Mouse (Mus musculus) thymus, adult 2 months (tissue): ENCODE measurements around the gene Plk3. TPM values are rescaled to one million over a fixed set of nuclear protein-coding genes. Genes with fewer than 3 reads are reported as not detected.

ENCODE experiments used
- DNase-seq: peaks from one replicate; pipeline ENCODE4 v3.0.0; 2021
- H3K27ac ChIP-seq: fragments of 200-500 bp; 2 replicates; pipeline ENCODE4 v1.5.1; 2012; ENCODE audit warnings: low read length, control low read depth; ENCODE audit not compliant: control insufficient read depth, insufficient read depth
- H3K27me3 ChIP-seq: fragments of 200-500 bp; 2 replicates; pipeline ENCODE4 v1.6.1; 2012; ENCODE audit warnings: mild to moderate bottlenecking, low read length, moderate library complexity, mixed read lengths; ENCODE audit not compliant: control insufficient read depth, insufficient read depth
- H3K36me3 ChIP-seq: fragments of 200-500 bp; 2 replicates; pipeline ENCODE4 v1.6.1; 2012; ENCODE audit warnings: mild to moderate bottlenecking, low read length, moderate library complexity; ENCODE audit not compliant: control insufficient read depth, insufficient read depth
- H3K4me1 ChIP-seq: fragments of 200-500 bp; replicated peaks from 2 replicates; pipeline ENCODE4 v1.6.1; 2012; ENCODE audit warnings: low read length; ENCODE audit not compliant: control insufficient read depth, insufficient read depth
- H3K4me3 ChIP-seq: fragments of 200-500 bp; 2 replicates; pipeline ENCODE4 v1.5.1; 2012; ENCODE audit warnings: mild to moderate bottlenecking, low read length, control low read depth, moderate library complexity; ENCODE audit not compliant: control insufficient read depth, insufficient read depth
- CTCF ChIP-seq: fragments of 200-500 bp; IDR thresholded peaks from 2 replicates; pipeline ENCODE4 v1.5.1; 2012; ENCODE audit warnings: mild to moderate bottlenecking, control low read depth, low read length, moderate library complexity, borderline replicate concordance; ENCODE audit not compliant: control insufficient read depth, poor library complexity, insufficient read depth; ENCODE audit errors: extremely low read depth
- POLR2A ChIP-seq: fragments of 200-500 bp; IDR thresholded peaks from 2 replicates; pipeline ENCODE4 v1.6.1; 2012; ENCODE audit warnings: mild to moderate bottlenecking, low read length, control low read depth, moderate library complexity; ENCODE audit not compliant: control insufficient read depth, poor library complexity, insufficient read depth; ENCODE audit errors: extremely low read depth
- WGBS: fragments of 180-500 bp; shearing (Covaris S2); methylation state at CpG from one replicate; pipeline ENCODE4 v1.1.7; 2018; 5-methylcytosine and 5-hydroxymethylcytosine counted together
- polyA plus RNA-seq: library from polyadenylated mRNA; depleted of rRNA; stranded (reverse); fragments of >200 nt; gene quantifications from 2 replicates; pipeline ENCODE4 v1.2.3, GENCODE M21; 2012

Gene Plk3
- polyA plus RNA-seq, 1 experiment = 21.4 TPM

DNA sequence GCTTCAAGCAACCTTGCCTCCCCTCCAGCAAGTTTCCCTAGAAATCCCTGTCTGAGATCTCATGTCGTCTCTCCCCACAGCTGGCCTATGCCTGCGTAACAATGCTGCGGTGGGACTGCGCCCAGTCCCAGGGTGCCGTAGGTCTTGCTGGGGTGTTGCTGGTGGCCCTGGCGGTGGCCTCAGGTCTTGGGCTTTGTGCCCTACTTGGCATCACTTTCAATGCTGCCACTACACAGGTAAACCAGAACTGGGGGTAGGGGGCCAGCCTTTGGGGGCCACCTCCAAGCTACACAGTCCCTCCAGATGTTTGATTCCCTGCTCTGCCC, 25.3 kb downstream of the Plk3 start:
- no peaks in the 10 kb centered on the region for H3K36me3 ChIP-seq

DNA sequence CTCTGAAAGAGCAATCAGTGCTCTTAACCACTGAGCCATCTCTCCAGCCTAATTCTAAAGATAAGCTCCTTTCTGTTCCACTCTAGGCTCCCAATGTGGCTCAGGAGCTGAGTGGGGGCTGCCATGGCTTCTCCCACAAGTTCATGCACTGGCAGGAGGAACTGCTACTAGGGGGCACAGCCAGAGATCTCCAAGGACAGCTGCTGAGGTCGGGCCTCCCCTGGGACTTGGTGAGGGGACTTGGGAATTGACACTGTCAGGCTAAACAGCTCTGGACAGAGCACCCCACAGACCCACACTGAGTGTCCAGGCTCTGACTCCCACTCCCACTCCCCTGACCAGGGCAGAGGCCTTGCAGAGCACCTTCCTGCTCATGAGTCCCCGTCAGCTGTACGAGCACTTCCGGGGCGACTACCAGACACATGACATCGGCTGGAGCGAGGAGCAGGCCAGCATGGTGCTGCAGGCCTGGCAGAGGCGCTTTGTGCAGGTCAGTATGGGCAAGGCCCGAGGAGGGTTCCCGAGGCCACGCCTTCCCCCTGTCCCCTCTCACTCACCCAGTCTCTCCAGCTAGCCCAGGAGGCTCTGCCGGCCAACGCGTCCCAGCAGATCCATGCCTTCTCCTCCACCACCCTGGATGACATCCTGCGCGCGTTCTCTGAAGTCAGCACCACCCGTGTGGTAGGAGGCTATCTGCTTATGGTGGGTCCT, 25.8 kb downstream of the Plk3 start:
- WGBS = 95% methylated on average over 18 of the region's 18 CpGs
- peaks cover 5% of the 10 kb centered on the region; the same call in 1 of the 2 replicates for H3K4me1 ChIP-seq
- no peaks in the 10 kb centered on the region for H3K27me3 ChIP-seq
- no peak overlapping the region for H3K4me3 ChIP-seq
- H3K36me3 ChIP-seq = no peaks in the 10 kb centered on the region
- DNase-seq = no peak
- H3K27ac ChIP-seq = no peak overlapping the region
- no peak for TF ChIP-seq POLR2A
- no peak for TF ChIP-seq CTCF

More for the DNA sequence above, 25.3 kb downstream of the Plk3 start:
- 96% methylated on average over 6 of the region's 6 CpGs for WGBS
- DNase-seq = no peak
- Histone ChIP-seq H3K27ac (no peak overlapping the region), H3K4me1 (peaks cover 5% of the 10 kb centered on the region; the same call in 1 of the 2 replicates), H3K4me3 (no peak overlapping the region), H3K27me3 (no peaks in the 10 kb centered on the region)
- TF ChIP-seq CTCF (no peak), POLR2A (no peak)

DNA sequence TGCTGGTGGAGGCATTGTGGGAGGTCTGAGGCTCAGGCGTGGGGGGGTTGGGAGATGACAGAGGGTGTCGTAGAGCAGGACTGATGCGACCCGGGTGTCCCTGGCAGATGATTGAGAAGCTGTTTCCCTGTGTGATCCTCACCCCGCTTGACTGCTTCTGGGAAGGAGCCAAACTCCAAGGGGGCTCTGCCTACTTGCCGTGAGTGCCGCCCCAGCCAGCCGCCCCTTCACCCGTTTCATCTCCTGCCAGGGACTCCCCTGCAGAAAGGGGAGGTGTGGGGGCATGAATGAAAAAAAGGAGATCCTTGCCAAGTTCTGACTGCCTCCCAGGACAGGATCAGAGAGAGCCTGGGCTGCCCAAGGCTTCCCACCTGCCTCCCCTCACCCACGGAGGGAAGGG, 28.6 kb downstream of the Plk3 start:
- WGBS = 78% methylated on average over 10 of the region's 10 CpGs
- H3K27ac ChIP-seq = no peak overlapping the region

DNA sequence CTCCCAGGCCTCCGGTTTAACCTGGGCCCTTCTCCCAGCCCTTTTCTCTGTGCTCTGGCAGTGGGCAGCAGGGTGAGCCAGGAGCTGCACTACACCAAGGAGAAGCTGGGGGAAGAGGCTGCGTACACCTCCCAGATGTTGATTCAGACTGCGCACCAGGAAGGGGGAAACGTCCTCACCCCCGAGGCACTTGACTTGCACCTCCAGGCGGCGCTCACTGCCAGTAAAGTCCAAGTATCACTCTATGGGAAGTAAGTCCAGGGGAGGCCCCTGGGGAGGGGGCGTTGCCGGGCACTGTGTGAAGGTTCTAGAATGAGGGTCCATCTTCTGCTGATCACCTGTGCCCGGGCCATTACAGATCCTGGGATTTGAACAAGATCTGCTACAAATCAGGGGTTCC, 29.1 kb downstream of the Plk3 start:
- TF ChIP-seq POLR2A = no peak
- TF ChIP-seq CTCF = no peak
- no peaks in the 10 kb centered on the region for H3K27me3 ChIP-seq
- H3K36me3 ChIP-seq = no peaks in the 10 kb centered on the region
- peaks cover 7% of the 10 kb centered on the region for H3K4me1 ChIP-seq
- no peak for DNase-seq
- WGBS = 66% methylated on average over 10 of the region's 10 CpGs
- H3K4me3 ChIP-seq = no peak overlapping the region
- no peak overlapping the region for H3K27ac ChIP-seq

More for the DNA sequence above, 28.6 kb downstream of the Plk3 start:
- Histone ChIP-seq H3K4me3 (no peak overlapping the region), H3K36me3 (no peaks in the 10 kb centered on the region), H3K27me3 (no peaks in the 10 kb centered on the region), H3K4me1 (peaks cover 6% of the 10 kb centered on the region)
- TF ChIP-seq CTCF (no peak), POLR2A (no peak)
- DNase-seq = no peak

GRCm38 (mm10) chr4:117101218-117101617, 32.5 kb downstream of the Plk3 start:
- Histone ChIP-seq H3K4me3 (no peak overlapping the region), H3K27me3 (no peaks in the 10 kb centered on the region; the same call in 1 of the 2 replicates), H3K4me1 (peaks cover 11% of the 10 kb centered on the region), H3K36me3 (no peaks in the 10 kb centered on the region), H3K27ac (no peak overlapping the region)
- 69% methylated on average over 7 of the region's 7 CpGs for WGBS
- DNase-seq = peak; percentile 22
- TF ChIP-seq CTCF (no peak), POLR2A (no peak)

DNA sequence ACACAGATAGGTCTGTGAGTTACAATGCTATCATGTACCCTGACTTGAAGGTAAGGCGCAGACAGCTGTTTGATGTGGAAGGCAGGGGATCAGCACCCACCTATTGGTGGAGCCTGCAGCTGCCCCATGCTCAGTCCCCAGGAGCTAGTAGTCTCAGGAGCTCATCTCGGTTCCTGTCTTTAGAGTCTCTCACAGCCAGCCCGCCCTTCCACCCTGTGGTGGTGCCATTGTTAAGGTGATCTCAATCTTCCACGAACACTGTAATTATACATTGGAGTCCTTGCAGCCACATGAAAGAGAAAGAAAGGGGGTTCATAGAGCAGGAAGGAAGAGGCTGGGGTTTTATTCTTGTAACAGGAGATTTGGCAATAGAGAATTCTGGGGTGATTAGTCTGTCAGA, 33.7 kb downstream of the Plk3 start:
- no peak for DNase-seq
- no peaks in the 10 kb centered on the region; the same call in 1 of the 2 replicates for H3K27me3 ChIP-seq
- no peak overlapping the region for H3K4me3 ChIP-seq
- peaks cover 19% of the 10 kb centered on the region for H3K4me1 ChIP-seq
- WGBS = 11% methylated on average over 4 of the region's 4 CpGs
- TF ChIP-seq POLR2A = no peak
- TF ChIP-seq CTCF = no peak
- no peak overlapping the region for H3K27ac ChIP-seq
- H3K36me3 ChIP-seq = no peaks in the 10 kb centered on the region

DNA sequence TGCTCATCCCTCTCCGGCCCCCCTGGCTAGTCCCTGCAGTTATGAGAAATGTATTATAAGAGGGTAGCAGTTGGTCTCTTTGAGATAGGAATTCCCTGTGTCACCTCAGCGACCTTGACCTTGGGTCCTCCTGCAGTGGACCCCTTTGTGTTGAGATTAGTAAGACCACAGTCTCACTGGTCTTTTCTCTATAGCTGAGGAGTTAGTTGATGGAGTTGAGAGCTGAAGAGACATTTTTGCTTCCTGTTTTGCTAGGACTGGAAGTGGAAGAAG, 35.1 kb downstream of the Plk3 start:
- Histone ChIP-seq H3K4me3 (no peak overlapping the region), H3K27me3 (no peaks in the 10 kb centered on the region; the same call in 1 of the 2 replicates), H3K27ac (no peak overlapping the region), H3K4me1 (peaks cover 19% of the 10 kb centered on the region), H3K36me3 (no peaks in the 10 kb centered on the region)
- TF ChIP-seq POLR2A (no peak), CTCF (no peak)
- 90% methylated on average over 2 of the region's 2 CpGs for WGBS
- DNase-seq = no peak
